Mouse (Mus musculus): Measurements from ENCODE around the gene Cel.

Cel gene

DNA sequence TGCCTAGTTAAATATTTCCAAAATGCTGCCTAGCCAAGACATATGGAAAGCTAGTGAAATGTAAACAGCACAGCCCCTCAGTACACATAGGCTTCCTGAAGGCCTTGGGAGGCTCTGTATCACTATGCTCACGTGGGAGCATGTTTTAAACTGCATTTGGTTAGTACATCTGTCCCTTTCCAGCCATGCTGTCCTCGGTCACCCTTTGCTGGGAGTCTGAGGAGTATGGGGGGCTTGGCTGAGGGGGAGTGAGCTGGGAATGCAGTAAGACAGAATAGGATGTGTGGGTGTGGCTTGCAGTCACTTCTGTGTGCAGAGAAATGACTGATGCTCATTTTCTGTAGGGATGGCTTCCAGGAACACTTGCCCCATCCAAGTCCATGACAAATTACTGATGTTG lies 22.5 kb upstream of the Cel start:
- intact Hi-C loops (cut with DNase I): no loop called here

DNA sequence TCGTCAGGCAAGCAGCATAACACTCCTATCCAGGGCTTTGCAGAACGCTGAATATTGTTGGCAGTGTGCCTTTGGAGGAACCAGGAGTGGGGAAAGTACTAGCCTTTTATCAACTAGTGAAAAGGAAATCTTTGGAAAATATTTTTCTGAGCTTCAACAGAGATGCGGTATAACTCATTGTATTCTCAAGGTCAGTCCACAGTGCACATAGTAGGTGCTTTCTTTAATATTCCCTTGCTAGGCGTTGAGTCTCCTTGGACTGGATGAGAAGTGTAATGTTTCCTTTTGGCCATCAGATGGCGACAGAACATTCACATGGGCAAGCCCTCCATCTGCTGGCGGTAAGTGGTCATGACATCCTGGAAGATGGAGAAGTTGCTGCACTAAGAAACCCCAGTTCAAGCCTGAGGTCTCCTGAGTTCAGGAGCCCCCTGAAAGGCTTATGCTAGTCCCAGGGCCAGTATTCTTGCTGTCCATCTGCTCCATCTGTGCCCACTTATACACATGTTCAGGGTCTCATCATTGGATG lies 21.9 kb upstream of the Cel start:
- intact Hi-C loops (cut with DNase I): no loop called here

DNA sequence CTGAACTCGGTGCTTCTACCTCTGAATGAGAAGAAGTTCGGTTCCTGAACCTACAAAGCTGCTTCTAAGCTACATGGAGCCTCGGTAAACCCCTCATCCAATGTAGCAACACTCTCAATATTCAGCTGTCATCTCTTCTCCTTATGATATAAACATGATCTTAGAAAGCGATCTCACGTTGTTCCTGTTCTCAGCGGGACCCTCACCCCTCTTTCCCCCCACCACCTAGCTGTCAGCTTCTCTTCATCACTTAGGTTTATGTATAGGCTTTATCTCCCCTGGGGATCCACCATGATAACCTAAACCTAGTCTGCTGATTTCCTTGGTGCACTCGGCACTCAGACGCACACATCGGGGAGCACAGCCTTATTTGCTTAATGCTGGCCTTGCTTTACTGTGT lies 20.4 kb upstream of the Cel start, which contains the start of gene Gtf3c5:
TSS of gene Gtf3c5 (minus strand) at position 101 of the 400 bp plus-strand sequence.
- intact Hi-C loops (cut with DNase I): loop anchor here (1.0 kb wide), 1 partner anchor 66 kb away; no protein-coding TSS in a partner anchor

DNA sequence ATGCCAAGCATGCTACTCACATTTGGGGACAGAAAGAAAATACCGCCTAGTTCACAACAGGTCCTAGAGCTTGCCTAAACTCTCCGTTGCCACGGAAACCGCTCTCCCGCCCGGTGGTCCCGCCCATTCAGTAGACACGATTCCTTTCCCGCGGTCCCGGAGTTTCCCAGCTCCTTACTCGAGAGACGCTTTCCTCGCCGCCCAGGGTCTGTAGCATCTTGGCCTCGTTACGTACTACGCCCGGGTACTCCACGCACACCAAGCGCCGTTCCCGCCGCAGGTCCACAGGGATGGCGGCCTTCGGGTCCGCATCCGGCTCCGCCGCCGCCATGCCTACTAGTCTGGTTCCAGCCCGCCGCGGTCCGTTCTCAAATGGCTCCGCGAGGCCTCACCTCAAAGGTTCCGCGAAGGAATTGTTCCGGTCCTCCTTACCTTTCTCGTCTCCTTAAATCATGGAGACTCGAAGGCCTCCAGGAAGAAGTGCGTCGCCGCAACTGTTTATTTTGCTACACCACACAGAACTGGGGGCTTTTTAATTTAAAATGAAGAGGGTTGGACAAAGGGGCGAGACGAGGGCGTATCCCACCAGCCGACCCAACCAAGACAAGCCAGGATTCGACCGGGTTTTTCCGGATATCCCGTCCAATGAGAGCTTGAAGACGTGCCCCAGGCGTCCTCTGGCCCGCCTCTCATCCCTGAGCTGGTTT lies 19.6 kb upstream of the Cel start:
- intact Hi-C loops (cut with DNase I): loop anchor here (1.0 kb wide), 1 partner anchor 65 kb away; no protein-coding TSS in a partner anchor

DNA sequence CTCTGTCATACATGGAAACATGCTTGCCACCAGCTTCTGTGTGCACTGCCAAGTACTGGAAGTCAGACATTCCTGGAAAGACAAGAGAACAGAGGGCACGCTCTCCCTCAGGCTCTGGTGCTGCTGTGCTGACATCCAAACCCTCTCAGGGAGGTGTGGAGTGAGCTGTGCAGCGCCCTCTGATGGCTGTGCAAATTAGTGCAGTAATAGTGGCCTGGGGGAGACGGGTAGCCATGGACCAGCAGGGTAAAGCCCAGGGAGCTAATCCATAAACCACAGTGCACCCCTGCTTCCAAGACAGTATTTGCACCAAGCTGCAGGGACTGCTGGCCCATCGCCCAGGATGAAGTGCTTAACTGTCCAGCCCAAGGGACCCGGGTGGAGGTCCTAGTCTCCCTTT lies 14.8 kb upstream of the Cel start:
- intact Hi-C loops (cut with DNase I): no loop called here

DNA sequence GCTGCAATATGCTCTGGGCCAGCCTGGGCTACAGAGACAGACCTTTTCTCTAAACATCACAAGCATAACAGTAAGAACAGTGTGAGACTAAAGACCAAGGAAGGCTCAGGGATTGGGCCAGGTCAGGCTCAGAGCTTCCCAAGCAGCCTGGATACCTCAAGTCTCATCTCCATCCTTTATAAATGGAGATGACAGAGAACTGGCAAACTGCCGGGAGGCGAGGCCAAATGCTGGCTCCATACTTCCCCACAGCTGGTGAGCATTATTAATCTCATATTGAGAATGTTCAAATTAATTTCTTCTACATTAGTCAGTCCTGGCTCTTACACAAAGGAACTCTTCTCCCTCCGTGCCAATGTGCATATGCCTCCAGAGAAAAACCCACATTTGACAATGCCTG lies 13.6 kb upstream of the Cel start:
- intact Hi-C loops (cut with DNase I): no loop called here

DNA sequence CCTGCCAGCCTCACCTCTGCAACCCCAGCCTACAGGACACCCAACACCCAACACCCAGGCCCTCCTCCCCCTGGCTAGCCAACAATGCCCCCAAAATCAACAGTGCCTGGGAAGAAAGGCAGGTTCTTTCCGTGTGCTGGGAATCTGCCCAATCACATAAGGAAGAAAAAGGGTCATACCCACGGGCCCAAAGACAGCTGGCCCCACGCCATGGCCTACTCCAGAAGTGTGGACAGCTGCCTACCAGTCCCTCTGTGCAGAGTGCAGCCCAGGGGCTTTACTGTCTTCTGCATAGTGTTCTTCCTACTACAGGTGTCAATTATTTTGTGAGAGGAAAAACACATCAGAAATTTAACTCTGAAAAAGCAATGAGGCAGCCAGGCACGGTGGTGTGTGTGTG lies 12.1 kb upstream of the Cel start:
- intact Hi-C loops (cut with DNase I): no loop called here

DNA sequence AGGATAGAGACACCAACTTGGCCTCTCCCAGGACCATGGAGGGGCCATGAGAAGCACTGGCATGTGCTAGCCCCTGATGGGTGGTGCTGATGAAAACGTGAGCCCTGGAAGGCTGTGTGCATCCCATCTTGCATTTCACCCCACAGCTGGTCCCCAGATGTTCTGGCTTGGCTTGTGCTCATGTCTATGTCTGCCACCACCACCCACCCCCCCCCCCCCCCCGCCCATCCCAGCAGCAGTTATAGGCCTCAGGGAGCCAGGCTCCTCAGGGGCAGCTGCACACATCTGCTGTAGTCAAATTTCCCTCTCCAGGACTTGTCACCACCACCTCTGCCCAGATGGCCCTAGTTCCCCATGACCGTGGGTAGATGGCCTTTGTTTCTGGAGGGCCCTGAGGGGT lies 6.7 kb upstream of the Cel start:
- intact Hi-C loops (cut with DNase I): no loop called here

DNA sequence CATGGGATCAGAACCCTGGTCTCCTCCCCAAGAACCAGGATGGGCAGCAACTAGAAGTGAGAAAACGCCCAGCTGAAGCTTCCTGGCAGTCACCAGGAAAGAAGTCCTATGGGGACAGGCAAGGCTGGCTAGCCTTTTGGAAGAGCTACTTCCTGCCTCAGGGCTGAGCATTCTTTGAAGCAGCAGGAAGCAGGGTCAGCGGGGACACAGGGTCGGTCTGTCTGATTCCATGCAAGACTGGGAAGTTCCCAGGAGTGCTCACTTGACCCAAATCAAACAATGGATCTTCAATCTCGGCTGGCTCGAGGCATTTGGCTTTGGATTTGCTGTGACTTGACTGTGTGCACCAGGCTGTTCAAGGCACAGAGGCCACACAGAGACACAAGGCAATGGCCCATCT lies 3.3 kb upstream of the Cel start:
- intact Hi-C loops (cut with DNase I): no loop called here

DNA sequence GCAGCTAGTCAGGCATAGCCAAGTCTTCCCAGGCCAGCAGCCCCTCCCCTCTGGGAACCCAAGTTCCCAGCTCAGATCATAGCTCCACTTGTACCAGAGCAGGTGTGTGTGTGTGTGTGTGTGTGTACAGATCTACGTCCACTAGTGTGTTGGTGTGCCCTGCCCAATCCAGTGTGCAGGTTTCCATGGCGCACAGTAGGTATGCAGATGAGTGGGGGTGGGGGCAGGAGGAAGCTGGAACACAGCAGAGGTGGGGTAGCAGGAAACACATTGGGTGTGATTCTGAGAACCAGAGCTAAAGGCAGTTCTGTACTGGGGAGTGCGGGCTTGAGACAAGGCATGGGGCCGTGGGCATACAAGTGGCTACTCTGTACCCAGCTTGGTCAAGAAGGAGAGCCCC lies 1.2 kb upstream of the Cel start:
- intact Hi-C loops (cut with DNase I): no loop called here

DNA sequence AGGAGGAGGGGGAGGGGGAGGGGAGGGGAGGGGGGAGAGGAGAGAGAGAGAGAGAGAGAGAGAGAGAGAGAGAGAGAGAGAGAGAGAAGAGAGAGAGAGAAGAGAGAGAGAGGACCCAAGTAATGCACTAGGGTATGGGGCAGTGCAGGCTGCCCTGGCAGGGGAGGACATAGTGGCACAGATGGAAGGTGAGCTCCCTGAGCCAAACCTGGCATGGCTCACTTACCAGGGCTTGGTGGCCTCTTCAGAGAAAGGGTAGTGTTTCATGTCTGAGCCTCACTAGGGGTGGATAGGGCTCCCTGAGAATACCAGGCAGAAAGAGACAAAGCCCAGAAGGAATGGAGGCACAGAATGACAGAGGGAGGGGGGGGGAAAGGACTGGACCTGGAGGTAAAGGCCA lies 627 bp upstream of the Cel start:
- intact Hi-C loops (cut with DNase I): no loop called here

DNA sequence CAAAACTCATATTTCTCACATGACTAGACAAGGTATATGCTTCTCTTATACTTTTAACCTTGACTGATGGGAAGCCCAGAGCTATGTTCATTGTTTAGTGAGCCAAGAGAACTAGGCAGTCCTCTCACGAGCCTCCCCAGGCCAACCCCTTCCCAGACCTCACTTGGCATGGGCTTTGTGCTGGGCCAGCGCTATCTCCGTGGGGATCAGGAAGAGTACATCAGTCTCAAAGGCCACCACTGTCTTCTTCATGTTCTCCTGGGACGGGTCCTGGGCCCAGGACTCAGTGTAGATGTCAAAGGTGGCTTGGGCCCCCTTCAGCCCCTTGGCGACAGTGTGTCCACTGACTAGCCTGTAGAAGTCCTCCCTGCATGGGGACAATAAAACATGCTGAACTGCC lies 5.8 kb downstream of the Cel start:
- intact Hi-C loops (cut with DNase I): no loop called here

DNA sequence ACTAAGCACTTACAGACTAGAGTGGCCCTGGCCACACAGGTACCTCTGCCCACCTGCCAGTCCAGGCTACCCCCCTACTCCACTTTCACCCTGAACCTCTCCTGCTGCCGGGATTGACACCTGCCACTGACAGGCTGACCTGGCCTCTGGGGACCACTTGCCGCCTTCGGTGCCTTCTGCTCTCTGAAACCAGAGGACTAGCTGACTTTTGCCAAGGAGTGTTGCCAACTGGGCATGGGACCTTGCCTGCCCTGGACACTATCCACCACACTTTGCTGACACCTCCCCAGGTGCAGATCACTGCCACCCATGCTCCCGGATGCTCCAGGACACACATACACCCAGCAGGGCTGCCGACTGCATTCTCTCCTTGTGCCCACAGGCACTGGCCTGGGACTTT lies 10.9 kb downstream of the Cel start:
- intact Hi-C loops (cut with DNase I): no loop called here

DNA sequence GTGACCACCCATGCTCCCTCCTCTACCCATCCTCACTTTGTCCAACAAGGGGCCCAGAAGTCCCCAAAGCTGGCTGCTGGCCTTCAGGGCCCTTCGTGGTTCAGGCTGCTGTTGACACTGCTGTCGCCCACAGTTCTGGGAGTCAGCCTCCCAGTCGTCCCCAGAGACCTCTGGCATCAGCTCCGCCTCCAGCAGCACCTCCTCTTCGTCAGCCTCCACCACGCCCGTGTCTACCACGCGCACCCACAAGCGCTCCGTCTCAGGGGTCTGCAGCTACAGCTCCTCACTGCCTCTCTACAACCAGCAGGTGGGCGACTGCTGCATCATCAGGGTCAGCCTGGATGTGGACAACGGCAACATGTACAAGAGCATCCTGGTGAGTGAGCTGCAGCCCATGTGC lies 14.0 kb downstream of the Cel start:
- intact Hi-C loops (cut with DNase I): no loop called here

DNA sequence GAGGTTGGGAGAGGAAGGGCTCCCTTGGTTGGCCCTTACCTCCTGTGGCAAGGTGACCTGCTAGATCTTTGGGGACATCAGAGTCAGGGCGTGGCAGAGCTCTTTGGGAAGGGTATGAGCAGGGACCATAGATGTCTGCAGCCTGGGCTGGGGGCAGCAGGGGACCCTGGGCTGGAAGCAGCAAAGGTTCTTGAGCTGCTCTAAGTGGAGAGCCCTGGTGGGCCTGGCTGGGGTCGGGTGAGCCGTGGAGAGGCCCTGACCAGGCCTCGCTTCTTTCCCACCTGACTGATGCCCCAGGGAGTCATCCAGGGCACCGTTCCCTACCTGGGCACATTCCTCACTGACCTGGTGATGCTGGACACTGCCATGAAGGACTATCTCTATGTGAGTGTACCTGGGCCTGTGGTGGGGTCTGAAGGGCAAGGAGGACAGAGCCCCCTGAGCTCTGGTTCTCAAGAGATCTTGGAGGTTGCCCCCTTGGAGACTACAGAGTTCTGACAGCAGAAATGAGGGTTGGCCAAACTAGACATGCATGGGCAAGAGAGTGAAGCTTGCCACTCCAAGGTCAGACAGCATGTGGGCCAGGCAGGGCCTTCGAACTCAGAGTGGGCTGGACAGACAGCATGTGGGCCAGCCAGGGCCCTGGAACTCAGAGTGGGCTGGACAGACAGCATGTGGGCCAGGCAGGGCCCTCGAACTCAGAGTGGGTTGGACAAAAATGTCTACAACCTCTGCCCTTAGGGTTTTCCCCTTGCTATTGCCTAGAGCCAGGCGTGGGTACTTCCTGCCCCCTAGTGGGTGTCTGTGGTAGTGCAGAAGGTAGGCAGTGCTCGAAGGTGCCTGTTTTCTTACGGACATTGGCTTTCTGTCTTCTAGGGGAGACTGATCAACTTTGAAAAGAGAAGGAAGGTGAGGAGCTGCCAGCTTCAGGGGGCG lies 15.7 kb downstream of the Cel start:
- intact Hi-C loops (cut with DNase I): loop anchor here (1.0 kb wide), 1 partner anchor 31 kb away; no protein-coding TSS in a partner anchor

DNA sequence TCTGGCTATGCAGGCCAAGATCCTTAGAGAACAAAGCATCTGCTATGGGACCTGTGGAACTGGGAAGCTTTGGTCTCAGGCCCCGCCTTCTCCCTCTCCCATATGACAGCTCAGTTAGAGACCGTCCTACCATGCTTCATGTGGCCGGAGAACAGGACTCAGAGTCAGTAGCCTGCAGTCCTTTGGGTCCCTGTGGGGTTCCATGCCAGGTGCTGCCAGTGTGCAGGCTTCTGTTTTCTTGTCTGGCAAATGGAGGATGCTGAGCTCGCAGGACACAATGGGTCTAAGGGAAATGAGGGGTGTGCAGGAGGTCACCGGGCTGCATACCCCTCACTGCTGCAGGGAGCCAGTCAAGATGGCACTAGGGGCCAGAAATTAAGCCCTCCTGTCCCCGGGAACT lies 16.6 kb downstream of the Cel start:
- intact Hi-C loops (cut with DNase I): no loop called here

DNA sequence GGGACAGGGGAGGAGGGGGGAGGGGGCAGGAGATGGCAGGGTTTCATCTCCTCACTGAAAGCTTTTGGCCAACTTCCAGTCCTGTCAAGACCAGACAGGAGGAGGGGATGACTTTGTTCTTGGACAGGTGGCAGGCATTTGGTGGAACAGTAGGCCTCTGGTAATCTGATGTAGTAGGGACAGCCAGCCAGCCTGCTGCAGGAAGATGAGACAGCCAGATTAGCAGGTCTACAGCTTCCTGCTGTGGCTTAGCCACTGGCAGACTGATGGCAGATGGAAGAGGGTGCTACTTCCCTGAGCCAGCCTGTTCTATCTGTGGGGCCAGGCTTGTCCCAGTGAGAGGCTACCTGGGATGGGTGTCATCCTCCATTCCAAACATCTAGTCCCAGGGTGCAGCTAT lies 17.2 kb downstream of the Cel start:
- intact Hi-C loops (cut with DNase I): no loop called here

DNA sequence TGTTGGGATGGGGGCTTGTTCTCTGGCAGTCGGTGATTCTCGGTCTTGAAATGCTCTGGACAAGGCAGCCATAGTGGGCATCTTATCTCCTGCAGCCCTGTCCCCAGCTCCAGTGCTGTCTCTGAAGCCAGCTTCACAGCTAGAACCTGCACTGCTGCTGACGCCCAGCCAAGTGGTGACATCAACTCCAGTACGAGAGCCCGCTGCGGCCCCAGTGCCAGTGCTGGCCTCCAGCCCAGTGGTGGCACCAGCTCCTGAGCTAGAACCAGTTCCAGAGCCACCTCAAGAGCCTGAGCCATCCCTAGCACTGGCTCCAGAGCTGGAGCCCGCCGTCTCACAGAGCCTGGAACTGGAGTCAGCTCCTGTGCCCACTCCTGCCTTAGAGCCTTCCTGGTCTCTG lies 19.3 kb downstream of the Cel start:
- intact Hi-C loops (cut with DNase I): no loop called here

DNA sequence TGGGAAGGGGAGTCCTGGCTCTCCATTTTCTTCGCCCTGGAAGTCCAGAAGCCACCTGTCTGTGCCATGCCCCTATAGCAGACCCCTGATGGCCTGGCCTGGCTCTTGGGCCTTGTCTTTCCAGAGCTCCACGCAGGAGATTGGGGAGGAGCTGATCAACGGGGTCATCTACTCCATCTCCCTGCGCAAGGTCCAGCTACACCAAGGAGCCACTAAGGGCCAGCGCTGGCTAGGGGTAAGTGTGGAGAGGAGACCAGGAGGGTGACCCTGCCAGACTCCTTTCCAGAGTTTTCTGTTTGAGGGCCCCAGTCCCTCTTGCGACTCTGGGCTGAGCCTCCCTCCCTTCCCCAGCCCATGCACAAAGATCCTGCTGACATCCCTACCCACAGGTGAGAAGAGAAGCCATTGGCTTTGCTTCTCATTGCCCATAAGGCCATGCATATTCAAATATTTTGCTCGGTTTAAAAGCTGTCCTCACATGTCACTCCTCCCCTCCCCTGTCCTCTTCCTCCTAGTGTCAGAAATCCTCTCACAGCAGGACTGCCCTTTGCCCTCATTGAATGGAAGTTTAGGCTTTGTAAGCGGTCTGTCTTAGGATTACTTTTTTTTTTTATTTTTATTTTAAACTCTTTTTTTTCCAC lies 22.5 kb downstream of the Cel start:
- intact Hi-C loops (cut with DNase I): no loop called here

DNA sequence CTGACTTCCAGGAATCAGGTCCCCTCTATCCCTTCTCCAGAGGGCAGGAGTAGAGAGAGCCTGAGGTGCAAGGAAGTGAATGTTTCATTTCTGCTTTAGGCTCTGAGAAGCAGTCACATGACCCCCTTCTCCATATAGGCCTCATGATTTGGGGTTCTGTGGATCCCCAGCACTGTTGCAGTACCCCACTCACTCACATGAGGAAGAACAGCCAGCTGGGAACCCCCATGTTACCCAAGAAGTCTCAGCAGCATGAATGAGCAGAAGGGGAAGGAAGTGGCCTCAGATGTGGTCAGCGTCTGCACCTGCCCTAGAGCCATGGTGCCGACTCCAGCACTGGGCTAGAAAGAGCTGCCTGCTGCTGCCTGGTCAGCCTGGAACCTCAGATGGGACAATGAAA lies 23.3 kb downstream of the Cel start:
- intact Hi-C loops (cut with DNase I): no loop called here

DNA sequence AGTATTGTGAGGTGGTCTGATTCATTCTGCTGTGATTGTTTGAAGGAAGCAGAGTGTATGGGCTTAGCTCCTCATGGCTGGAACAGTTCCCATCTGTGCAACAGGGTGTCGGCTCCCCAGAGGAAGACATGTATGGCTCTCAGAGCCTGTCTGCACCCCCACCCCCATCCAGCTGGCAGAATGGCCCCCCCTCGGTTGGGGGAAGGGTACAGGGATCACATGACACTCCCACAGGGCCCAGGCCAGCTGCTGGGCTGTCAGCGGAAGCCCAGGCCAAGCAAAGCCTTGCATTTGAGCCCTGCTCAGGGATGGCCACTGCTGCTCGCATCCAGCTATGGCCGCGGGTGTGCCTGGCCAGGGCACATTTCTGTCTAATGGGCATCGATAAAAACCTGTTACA lies 24.0 kb downstream of the Cel start:
- intact Hi-C loops (cut with DNase I): no loop called here

DNA sequence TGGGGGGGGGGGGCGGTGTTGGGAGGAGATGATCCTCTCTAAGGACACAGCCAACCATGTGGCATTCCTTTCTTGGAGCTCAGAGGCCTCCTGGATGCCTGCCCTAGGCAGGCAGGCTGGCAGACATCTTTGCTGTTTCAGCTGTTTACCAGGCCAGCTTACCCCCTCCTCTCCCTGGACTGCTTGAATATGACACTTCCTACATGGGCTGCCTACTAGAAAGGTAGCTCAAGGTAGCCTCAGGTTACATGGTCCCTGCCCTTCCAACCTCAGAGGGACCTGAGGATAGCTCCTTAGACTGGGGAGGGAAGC lies 24.4 kb downstream of the Cel start:
- intact Hi-C loops (cut with DNase I): no loop called here
